Mouse (Mus musculus) ES-Bruce4 (cell line): ENCODE results near the gene Gria4.

Experiments
- CTCF ChIP-seq: IDR thresholded peaks from one replicate; pipeline ENCODE4 v1.8.1; 2011; ENCODE audit warnings: low read depth, low read length
- EP300 ChIP-seq: IDR thresholded peaks from 2 replicates; pipeline ENCODE4 v1.6.1; 2011; ENCODE audit warnings: low read depth, low read length; ENCODE audit not compliant: insufficient read depth
- POLR2A ChIP-seq: IDR thresholded peaks from one replicate; pipeline ENCODE4 v1.8.1; 2011; ENCODE audit warnings: low read length; ENCODE audit not compliant: insufficient read depth

GRCm38 (mm10) chr9:4714086-4714485 is 81.9 kb downstream of the Gria4 start:
- TF ChIP-seq CTCF (no peak), EP300 (no peak), POLR2A (no peak)
